Comparison of ENCODE assay signal across 10 mouse cellular contexts in the genomic region with DNA sequence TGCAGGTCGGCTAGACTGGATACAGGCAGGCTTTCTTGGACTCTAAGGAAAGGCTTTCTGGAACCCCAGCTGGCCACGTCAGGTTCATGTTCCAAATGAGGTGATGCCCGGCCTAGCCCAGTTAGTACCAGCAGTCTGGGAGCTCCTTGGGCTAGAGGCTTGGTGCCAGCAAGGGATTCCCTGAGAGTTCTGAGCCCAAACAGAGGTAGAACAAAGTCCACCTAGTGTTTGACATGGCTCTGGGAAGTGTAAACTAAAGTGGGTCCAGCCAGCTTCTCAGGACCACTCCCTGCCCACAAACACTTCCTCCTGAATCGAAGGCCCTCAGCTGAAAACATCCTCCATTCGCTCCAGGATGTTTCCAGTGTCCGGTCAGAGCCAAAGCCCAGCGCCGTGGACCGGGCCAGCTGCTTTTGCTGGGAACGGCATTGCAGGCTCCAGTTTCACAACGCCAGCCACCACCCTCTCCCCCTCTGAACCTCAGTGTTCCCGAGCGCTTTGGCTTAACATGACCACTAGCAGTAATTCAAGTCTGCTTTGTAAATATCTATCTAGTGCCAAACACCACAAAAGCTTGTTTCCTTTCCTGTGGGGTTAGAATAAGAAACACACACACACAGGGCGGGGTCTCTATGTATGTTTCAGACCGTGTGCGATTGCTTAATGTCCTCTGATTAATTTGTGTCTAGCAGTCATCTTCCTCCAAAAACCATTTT.
A peak's percentile ranks its signal among the peaks of the same experiment; 100 is the strongest.
DNase-seq lines count a peak whose midpoint lies in the region; ATAC-seq and TF ChIP-seq lines count a peak whose summit lies in the region.
"Had no signal": no experiment of that assay in that cellular context is flagged by ENCODE, and none has a peak within 500 bp of the region (broad histone marks: within the 10 kb centered on the region; RNA-seq: fewer than 3 reads in every experiment).

No protein-coding gene starts in this region.

- peaks cover 30% of the 10 kb centered on the region for H3K4me1 ChIP-seq in midbrain, embryonic 13.5 days (replicated peaks)
- H3K4me1 ChIP-seq in midbrain, embryonic 10.5 days, result peaks cover 38% of the 10 kb centered on the region
- H3K4me1 ChIP-seq in kidney, postnatal 0 days (replicated peaks; ENCODE audit: insufficient read depth, low read length), result no peaks in the 10 kb centered on the region
- H3K4me1 ChIP-seq in hindbrain, embryonic 12.5 days, result peaks cover 24% of the 10 kb centered on the region

- WGBS in midbrain, embryonic 13.5 days, result 78% methylated on average over 16 of the region's 16 CpGs
- 74% methylated on average over 16 of the region's 16 CpGs for WGBS in midbrain, embryonic 10.5 days
- WGBS in kidney, postnatal 0 days, result 44% methylated on average over 16 of the region's 16 CpGs
- WGBS in hindbrain, embryonic 12.5 days, result 73% methylated on average over 16 of the region's 16 CpGs

- no peak overlapping the region for H3K4me3 ChIP-seq in midbrain, embryonic 13.5 days (replicated peaks)
- no peak overlapping the region for H3K4me3 ChIP-seq in midbrain, embryonic 10.5 days
- H3K4me3 ChIP-seq in kidney, postnatal 0 days (replicated peaks; ENCODE audit: low read depth, low read length), result no peak overlapping the region
- no peak overlapping the region for H3K4me3 ChIP-seq in hindbrain, embryonic 12.5 days
- H3K4me3 ChIP-seq: hindbrain, embryonic 13.5 days had no signal

- TF ChIP-seq CTCF in kidney, postnatal 0 days (IDR thresholded peaks at IDR 0.05; ENCODE audit: low read depth), result no peak

- H3K4me2 ChIP-seq in midbrain, embryonic 13.5 days (replicated peaks), result no peak overlapping the region
- no peak overlapping the region; the same call in 1 of the 2 replicates for H3K4me2 ChIP-seq in kidney, postnatal 0 days (ENCODE audit: low read length)
- H3K4me2 ChIP-seq in hindbrain, embryonic 12.5 days (replicated peaks), result no peak overlapping the region
- H3K4me2 ChIP-seq: hindbrain, embryonic 13.5 days had no signal

- H3K27ac ChIP-seq in midbrain, embryonic 13.5 days, result no peak overlapping the region
- no peak overlapping the region for H3K27ac ChIP-seq in midbrain, embryonic 10.5 days (replicated peaks)
- H3K27ac ChIP-seq in kidney, postnatal 0 days, result no peak overlapping the region
- H3K27ac ChIP-seq in hindbrain, embryonic 12.5 days, result no peak overlapping the region
- H3K27ac ChIP-seq: hindbrain, embryonic 13.5 days had no signal

- peaks cover 50% of the 10 kb centered on the region for H3K36me3 ChIP-seq in midbrain, embryonic 13.5 days
- no peaks in the 10 kb centered on the region for H3K36me3 ChIP-seq in midbrain, embryonic 10.5 days
- no peaks in the 10 kb centered on the region for H3K36me3 ChIP-seq in kidney, postnatal 0 days (ENCODE audit: insufficient read depth, low read length)
- H3K36me3 ChIP-seq in hindbrain, embryonic 12.5 days, result peaks cover 13% of the 10 kb centered on the region

- no peaks in the 10 kb centered on the region for H3K9me3 ChIP-seq in midbrain, embryonic 13.5 days
- H3K9me3 ChIP-seq in midbrain, embryonic 10.5 days (replicated peaks), result no peaks in the 10 kb centered on the region
- no peaks in the 10 kb centered on the region for H3K9me3 ChIP-seq in kidney, postnatal 0 days (replicated peaks; ENCODE audit: low read length)
- H3K9me3 ChIP-seq in hindbrain, embryonic 12.5 days (replicated peaks), result no peaks in the 10 kb centered on the region
- H3K9me3 ChIP-seq: hindbrain, embryonic 13.5 days had no signal

- ATAC-seq in midbrain, embryonic 13.5 days, result no peak
- no peak for ATAC-seq in kidney, postnatal 0 days (replicated peaks; ENCODE audit: low FRiP score, low read depth)
- ATAC-seq in hindbrain, embryonic 12.5 days (ENCODE audit: low FRiP score), result no peak
- ATAC-seq in cerebellum, adult (ENCODE audit: insufficient number of reproducible peaks, low FRiP score, low TSS enrichment), result no peak

- H3K27me3 ChIP-seq in midbrain, embryonic 13.5 days, result no peaks in the 10 kb centered on the region
- peaks cover 12% of the 10 kb centered on the region for H3K27me3 ChIP-seq in midbrain, embryonic 10.5 days (ENCODE audit: low read depth, poor library complexity, severe bottlenecking)
- H3K27me3 ChIP-seq in kidney, postnatal 0 days (ENCODE audit: insufficient read depth, low read length), result no peaks in the 10 kb centered on the region
- peaks cover 13% of the 10 kb centered on the region; the same call in 1 of the 2 replicates for H3K27me3 ChIP-seq in hindbrain, embryonic 12.5 days
- H3K27me3 ChIP-seq: hindbrain, embryonic 13.5 days had no signal

- H3K9ac ChIP-seq in midbrain, embryonic 13.5 days (replicated peaks), result 0 out of 2 replicates have a peak overlapping the region, but pooled peaks have one; percentile 14
- no peak overlapping the region for H3K9ac ChIP-seq in kidney, postnatal 0 days (ENCODE audit: low read depth, low read length)
- no peak overlapping the region for H3K9ac ChIP-seq in hindbrain, embryonic 12.5 days
- H3K9ac ChIP-seq: hindbrain, embryonic 13.5 days had no signal

- no peak for DNase-seq in midbrain, embryonic 10.5 days (ENCODE audit: low spot score)
- DNase-seq in heart, adult 8-10 months (ENCODE audit: low spot score), result peak; percentile 33
- DNase-seq in kidney, postnatal 0 days (ENCODE audit: low spot score), result peak; percentile 79
- DNase-seq in skeletal muscle tissue, adult 2 months (ENCODE audit: low read depth, low spot score), result peak; percentile 27
- DNase-seq in layer of hippocampus, postnatal 36 days, result no peak
- DNase-seq: embryo, embryonic 11 days had no signal

Comparison
In these comparisons a context has a peak if more than half of its experiments do, and no peak if none do; other contexts are left out.
1. DNase-seq: peak in heart, adult 8-10 months (single experiment), kidney, postnatal 0 days (single experiment) and skeletal muscle tissue, adult 2 months (single experiment); none in midbrain, embryonic 10.5 days (single experiment) and layer of hippocampus, postnatal 36 days (0 of 2).